Mouse (Mus musculus): Measurements from ENCODE around the gene Eef2.
"Not testable (repeated sequence)": the region's sequence is repeated elsewhere in the genome, so short reads cannot be mapped to it uniquely, and the experiment has no call there.

Gene Eef2

GRCm38 (mm10) chr10:81201807-81202758 is 25.7 kb downstream of the Eef2 start, which contains the start of gene Nmrk2:
Nmrk2 (minus strand) TSS chr10:81202051.
- DNase-seq (ENCODE audit: low spot score), result peak; percentile 40

- DNase-seq (ENCODE audit: low spot score), result no peak
These were observed 26.7 kb downstream of the Eef2 start for GRCm38 (mm10) chr10:81202978-81203720.

GRCm38 (mm10) chr10:81204137-81204536 is 27.7 kb downstream of the Eef2 start:
- DNase-seq (ENCODE audit: low spot score), result peak; percentile 38

GRCm38 (mm10) chr10:81210154-81210553 is 33.7 kb downstream of the Eef2 start:
- DNase-seq (ENCODE audit: low spot score), result no peak

GRCm38 (mm10) chr10:81216260-81216659 is 39.8 kb downstream of the Eef2 start:
- no peak for DNase-seq (ENCODE audit: low spot score)

- DNase-seq (ENCODE audit: low spot score), result no peak
These were observed 40.4 kb downstream of the Eef2 start for GRCm38 (mm10) chr10:81216810-81217209.

GRCm38 (mm10) chr10:81217267-81217666 is 40.8 kb downstream of the Eef2 start:
- DNase-seq (ENCODE audit: low spot score), result not testable (repeated sequence)

GRCm38 (mm10) chr10:81217964-81218363 is 41.5 kb downstream of the Eef2 start:
- DNase-seq (ENCODE audit: low spot score), result peak; percentile 89

- no peak for DNase-seq (ENCODE audit: low spot score)
These were observed 45.1 kb downstream of the Eef2 start for GRCm38 (mm10) chr10:81221402-81222015.

GRCm38 (mm10) chr10:81223731-81224130 is 47.3 kb downstream of the Eef2 start:
- DNase-seq (ENCODE audit: low spot score), result not testable (repeated sequence)

- no peak for DNase-seq (ENCODE audit: low spot score)
These were observed 53.5 kb downstream of the Eef2 start for GRCm38 (mm10) chr10:81229735-81230437.

- DNase-seq (ENCODE audit: low spot score), result no peak
These were observed 54.3 kb downstream of the Eef2 start, which contains the start of gene Atcay for GRCm38 (mm10) chr10:81230438-81231332. Atcay (minus strand) TSS chr10:81230833.

- DNase-seq (ENCODE audit: low spot score), result no peak
These were observed 55.0 kb downstream of the Eef2 start for GRCm38 (mm10) chr10:81231436-81231835.
